14 mouse cellular contexts compared by ENCODE assay signal in the genomic region with DNA sequence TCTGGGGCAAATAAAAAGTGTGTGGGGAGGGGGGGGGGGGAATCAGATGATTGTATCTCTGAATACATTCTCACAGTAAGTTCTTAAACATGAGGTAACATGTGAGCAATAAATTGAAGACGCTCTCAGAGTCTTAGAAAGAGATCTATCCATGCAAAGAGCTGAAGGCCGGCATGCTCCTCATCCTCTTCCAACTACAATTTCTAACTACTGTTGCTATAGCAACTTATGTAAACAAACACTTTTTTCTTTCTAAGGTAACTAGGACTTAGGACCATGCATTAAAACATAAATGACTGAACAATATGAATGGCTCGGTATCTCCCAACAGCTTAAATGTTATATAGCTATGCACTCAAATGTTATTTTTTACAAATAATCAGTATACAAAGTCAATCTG.
DNase-seq lines count a peak whose midpoint lies in the region; ATAC-seq and TF ChIP-seq lines count a peak whose summit lies in the region.
"Had no signal": no experiment of that assay in that cellular context is flagged by ENCODE, and none has a peak within 500 bp of the region (broad histone marks: within the 10 kb centered on the region; RNA-seq: fewer than 3 reads in every experiment).

No protein-coding gene starts in this region.

- peaks cover 51% of the 10 kb centered on the region for H3K4me1 ChIP-seq in hindbrain, embryonic 13.5 days (replicated peaks)
- peaks cover 51% of the 10 kb centered on the region for H3K4me1 ChIP-seq in midbrain, embryonic 15.5 days
- H3K4me1 ChIP-seq in intestine, embryonic 16.5 days (ENCODE audit: control insufficient read depth, insufficient read depth, low read length): no peaks in the 10 kb centered on the region
- no peaks in the 10 kb centered on the region for H3K4me1 ChIP-seq in intestine, embryonic 15.5 days (replicated peaks)
- H3K4me1 ChIP-seq: limb, embryonic 15.5 days had no signal

- WGBS in hindbrain, embryonic 13.5 days: 39% methylated on average over 3 of the region's 3 CpGs
- WGBS in midbrain, embryonic 15.5 days: 31% methylated on average over 3 of the region's 3 CpGs
- WGBS in intestine, embryonic 16.5 days: 70% methylated on average over 3 of the region's 3 CpGs
- WGBS in intestine, embryonic 15.5 days: 87% methylated on average over 3 of the region's 3 CpGs

- no peaks in the 10 kb centered on the region for H3K9me3 ChIP-seq in hindbrain, embryonic 13.5 days
- no peaks in the 10 kb centered on the region for H3K9me3 ChIP-seq in midbrain, embryonic 15.5 days
- H3K9me3 ChIP-seq in intestine, embryonic 16.5 days (ENCODE audit: control insufficient read depth, low read length): no peaks in the 10 kb centered on the region
- no peaks in the 10 kb centered on the region for H3K9me3 ChIP-seq in intestine, embryonic 15.5 days
- H3K9me3 ChIP-seq: limb, embryonic 15.5 days had no signal

- no peak for ATAC-seq in hindbrain, embryonic 13.5 days (ENCODE audit: low FRiP score)
- no peak for ATAC-seq in midbrain, embryonic 15.5 days (replicated peaks)
- no peak for ATAC-seq in intestine, embryonic 16.5 days
- ATAC-seq in intestine, embryonic 15.5 days: no peak
- ATAC-seq: Patski had no signal

- H3K36me3 ChIP-seq in hindbrain, embryonic 13.5 days: no peaks in the 10 kb centered on the region
- H3K36me3 ChIP-seq in midbrain, embryonic 15.5 days (replicated peaks): no peaks in the 10 kb centered on the region
- no peaks in the 10 kb centered on the region for H3K36me3 ChIP-seq in intestine, embryonic 16.5 days (ENCODE audit: control insufficient read depth, insufficient read depth, low read length)
- no peaks in the 10 kb centered on the region for H3K36me3 ChIP-seq in intestine, embryonic 15.5 days
- H3K36me3 ChIP-seq: limb, embryonic 15.5 days had no signal

- no peaks in the 10 kb centered on the region for H3K27me3 ChIP-seq in hindbrain, embryonic 13.5 days
- H3K27me3 ChIP-seq in midbrain, embryonic 15.5 days (replicated peaks): no peaks in the 10 kb centered on the region
- peaks cover 3% of the 10 kb centered on the region; the same call in 1 of the 2 replicates for H3K27me3 ChIP-seq in intestine, embryonic 16.5 days (replicated peaks; ENCODE audit: control insufficient read depth, insufficient read depth, low read length)
- H3K27me3 ChIP-seq in intestine, embryonic 15.5 days (replicated peaks): no peaks in the 10 kb centered on the region
- H3K27me3 ChIP-seq: limb, embryonic 15.5 days had no signal

- H3K9ac ChIP-seq in hindbrain, embryonic 13.5 days: peak overlapping the region; percentile 75
- no peak overlapping the region for H3K9ac ChIP-seq in midbrain, embryonic 15.5 days
- no peak overlapping the region for H3K9ac ChIP-seq in intestine, embryonic 16.5 days (ENCODE audit: low read depth, low read length)
- no peak overlapping the region for H3K9ac ChIP-seq in intestine, embryonic 15.5 days
- H3K9ac ChIP-seq: limb, embryonic 15.5 days had no signal

- no peak for TF ChIP-seq CTCF in layer of hippocampus, adult 2 months (conservative IDR thresholded peaks at IDR 0.05)

- H3K4me3 ChIP-seq in layer of hippocampus, adult 2 months: no peak overlapping the region
- H3K4me3 ChIP-seq in hindbrain, embryonic 13.5 days: peak overlapping the region; percentile 32
- no peak overlapping the region for H3K4me3 ChIP-seq in midbrain, embryonic 15.5 days
- no peak overlapping the region for H3K4me3 ChIP-seq in intestine, embryonic 16.5 days (ENCODE audit: low read length)
- H3K4me3 ChIP-seq in intestine, embryonic 15.5 days (replicated peaks): no peak overlapping the region
- H3K4me3 ChIP-seq: gastrocnemius, adult 2 months; limb, embryonic 15.5 days had no signal

- H3K4me2 ChIP-seq in hindbrain, embryonic 13.5 days: peak overlapping the region; percentile 57
- peak overlapping the region; percentile 51 for H3K4me2 ChIP-seq in midbrain, embryonic 15.5 days
- no peak overlapping the region for H3K4me2 ChIP-seq in intestine, embryonic 16.5 days (ENCODE audit: low read depth, low read length)
- no peak overlapping the region for H3K4me2 ChIP-seq in intestine, embryonic 15.5 days (replicated peaks)
- H3K4me2 ChIP-seq: limb, embryonic 15.5 days had no signal

- DNase-seq in layer of hippocampus, adult 2 months (ENCODE audit: low spot score in 2 of 2): no peak
- no peak for DNase-seq in layer of hippocampus, postnatal 10 days (ENCODE audit: low spot score in 2 of 2)
- no peak for DNase-seq in adipocyte (ENCODE audit: low spot score)
- no peak for DNase-seq in kidney, adult 8-10 months
- DNase-seq: adrenal gland, adult 2 months; gastrocnemius, adult 2 months; kidney, adult 9 months; lung, adult 2 months had no signal

- peak overlapping the region; percentile 99 for H3K27ac ChIP-seq in layer of hippocampus, adult 2 months
- H3K27ac ChIP-seq in hindbrain, embryonic 13.5 days: peak overlapping the region; percentile 96
- H3K27ac ChIP-seq in midbrain, embryonic 15.5 days: peak overlapping the region; percentile 92
- no peak overlapping the region for H3K27ac ChIP-seq in intestine, embryonic 16.5 days (ENCODE audit: low read length)
- no peak overlapping the region for H3K27ac ChIP-seq in intestine, embryonic 15.5 days
- H3K27ac ChIP-seq: gastrocnemius, adult 2 months; limb, embryonic 15.5 days had no signal

Comparison
In these comparisons a context has a peak if more than half of its experiments do, and no peak if none do; other contexts are left out.
1. H3K27ac ChIP-seq: peak in layer of hippocampus, adult 2 months (single experiment), hindbrain, embryonic 13.5 days (single experiment) and midbrain, embryonic 15.5 days (single experiment); none in intestine, embryonic 16.5 days (single experiment) and intestine, embryonic 15.5 days (single experiment).
2. H3K4me2 ChIP-seq: peak in hindbrain, embryonic 13.5 days (single experiment) and midbrain, embryonic 15.5 days (single experiment); none in intestine, embryonic 16.5 days (single experiment) and intestine, embryonic 15.5 days (single experiment).